Mouse (Mus musculus) brain, embryonic 14.5 days (tissue): ENCODE data around the gene Cfb.
"Not testable (repeated sequence)": the region's sequence is repeated elsewhere in the genome, so short reads cannot be mapped to it uniquely, and the experiment has no call there.

ENCODE experiments used
- CTCF ChIP-seq: fragments of 200-500 bp; IDR thresholded peaks from 2 replicates; pipeline ENCODE4 v1.5.1; 2012; ENCODE audit warnings: inconsistent platforms, mild to moderate bottlenecking, moderate library complexity, borderline replicate concordance; ENCODE audit not compliant: insufficient read depth, insufficient read length; ENCODE audit errors: extremely low read depth
- POLR2A ChIP-seq: fragments of 200-500 bp; IDR thresholded peaks from 2 replicates; pipeline ENCODE4 v1.6.1; 2012; ENCODE audit warnings: mild to moderate bottlenecking, inconsistent platforms, borderline replicate concordance; ENCODE audit not compliant: poor library complexity, insufficient read depth, insufficient read length, severe bottlenecking; ENCODE audit errors: extremely low read depth

- TF ChIP-seq CTCF, POLR2A: not testable (repeated sequence)
These were observed 51.5 kb downstream of the Cfb start for GRCm38 (mm10) chr17:34810811-34811210.
